Mouse (Mus musculus): Measurements from ENCODE around the gene Helq. TPM values are rescaled to one million over a fixed set of nuclear protein-coding genes. Genes with fewer than 3 reads are reported as not detected.
A peak's percentile ranks its signal among the peaks of the same experiment; 100 is the strongest.

Helq gene
- polyA plus RNA-seq, 1 experiment from 2014 or later, result 13.1 TPM

- H3K36me3 ChIP-seq (ENCODE audit: control insufficient read depth, insufficient read depth, low read length), result no peaks in the 10 kb centered on the region
- H3K9ac ChIP-seq (ENCODE audit: low read depth, low read length), result no peak overlapping the region
- H3K27ac ChIP-seq (ENCODE audit: low read depth, low read length), result peak overlapping the region; percentile 47; the same call in 1 of the 2 replicates
- peaks cover 3% of the 10 kb centered on the region; the same call in 1 of the 2 replicates for H3K4me1 ChIP-seq (ENCODE audit: control insufficient read depth, insufficient read depth, low read length)
- H3K4me2 ChIP-seq, result no peak overlapping the region
- no peaks in the 10 kb centered on the region for H3K9me3 ChIP-seq (replicated peaks; ENCODE audit: control insufficient read depth, low read length)
- ATAC-seq (replicated peaks; ENCODE audit: insufficient number of reproducible peaks, low FRiP score, low TSS enrichment), result no peak
- H3K27me3 ChIP-seq (ENCODE audit: control insufficient read depth, insufficient read depth, low read length), result no peaks in the 10 kb centered on the region
- 37% methylated on average over 9 of the region's 9 CpGs for WGBS (ENCODE audit: insufficient replicate concordance)
- no peak overlapping the region for H3K4me3 ChIP-seq (ENCODE audit: low read depth, low read length)
Measured at GRCm38 (mm10) chr5:100835862-100836538, 37.6 kb upstream of the Helq start.

DNA sequence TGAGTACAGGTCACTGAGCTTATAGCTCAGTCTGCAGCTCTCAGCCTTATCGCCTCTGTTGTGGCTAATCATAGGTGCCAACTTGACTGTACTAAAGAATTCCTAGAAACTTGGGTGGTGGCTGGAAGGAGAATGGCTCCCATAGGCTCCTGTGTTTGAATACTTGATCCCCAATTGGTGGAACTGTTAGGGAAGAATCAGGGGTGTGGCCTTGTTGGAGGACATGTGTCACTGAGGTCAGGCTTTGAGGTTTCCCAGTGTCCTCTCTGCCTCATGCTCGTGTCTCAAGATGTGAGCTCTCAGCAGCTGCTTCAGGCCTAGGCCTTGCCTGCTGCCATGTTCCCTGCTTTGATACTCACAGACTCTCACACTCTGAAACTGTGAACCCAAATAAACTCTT lies 35.4 kb upstream of the Helq start:
- Histone ChIP-seq H3K27me3 (ENCODE audit: control insufficient read depth, insufficient read depth, low read length) (no peaks in the 10 kb centered on the region), H3K27ac (ENCODE audit: low read depth, low read length) (no peak overlapping the region), H3K9me3 (replicated peaks; ENCODE audit: control insufficient read depth, low read length) (no peaks in the 10 kb centered on the region), H3K9ac (ENCODE audit: low read depth, low read length) (no peak overlapping the region), H3K4me2 (no peak overlapping the region), H3K4me1 (ENCODE audit: control insufficient read depth, insufficient read depth, low read length) (peaks cover 3% of the 10 kb centered on the region; the same call in 1 of the 2 replicates), H3K36me3 (ENCODE audit: control insufficient read depth, insufficient read depth, low read length) (no peaks in the 10 kb centered on the region), H3K4me3 (ENCODE audit: low read depth, low read length) (no peak overlapping the region)
- no peak for ATAC-seq (replicated peaks; ENCODE audit: insufficient number of reproducible peaks, low FRiP score, low TSS enrichment)
- 80% methylated on average over 2 of the region's 2 CpGs for WGBS (ENCODE audit: insufficient replicate concordance)

GRCm38 (mm10) chr5:100832680-100833079 lies 34.3 kb upstream of the Helq start:
- no peak for ATAC-seq (replicated peaks; ENCODE audit: insufficient number of reproducible peaks, low FRiP score, low TSS enrichment)
- Histone ChIP-seq H3K36me3 (ENCODE audit: control insufficient read depth, insufficient read depth, low read length) (no peaks in the 10 kb centered on the region), H3K27ac (ENCODE audit: low read depth, low read length) (no peak overlapping the region), H3K4me3 (ENCODE audit: low read depth, low read length) (no peak overlapping the region), H3K4me1 (ENCODE audit: control insufficient read depth, insufficient read depth, low read length) (peaks cover 3% of the 10 kb centered on the region; the same call in 1 of the 2 replicates), H3K27me3 (ENCODE audit: control insufficient read depth, insufficient read depth, low read length) (no peaks in the 10 kb centered on the region), H3K9me3 (replicated peaks; ENCODE audit: control insufficient read depth, low read length) (no peaks in the 10 kb centered on the region), H3K4me2 (no peak overlapping the region), H3K9ac (ENCODE audit: low read depth, low read length) (no peak overlapping the region)
- WGBS (ENCODE audit: insufficient replicate concordance), result 69% methylated on average over 3 of the region's 3 CpGs

DNA sequence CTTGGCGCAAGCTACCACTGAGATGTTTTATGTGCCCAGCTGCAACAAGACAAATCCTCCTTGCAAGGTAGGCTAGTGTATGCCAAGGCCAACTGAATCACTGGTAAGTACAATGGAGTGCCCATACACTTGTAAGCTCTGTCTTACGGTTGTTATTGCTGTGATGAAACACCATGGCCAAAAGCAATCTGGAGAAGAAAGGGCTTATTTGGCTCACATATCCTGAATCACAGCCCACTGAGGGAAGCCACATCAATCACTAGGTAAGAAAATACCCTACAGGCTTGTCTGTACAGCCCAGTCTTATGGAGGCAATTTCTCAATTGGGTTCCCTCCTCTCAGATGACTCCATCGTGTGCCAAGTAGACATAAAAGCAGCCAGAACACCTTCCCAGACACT lies 30.3 kb upstream of the Helq start:
- ATAC-seq (replicated peaks; ENCODE audit: insufficient number of reproducible peaks, low FRiP score, low TSS enrichment), result no peak
- 79% methylated on average over 3 of the region's 3 CpGs for WGBS (ENCODE audit: insufficient replicate concordance)
- H3K36me3 ChIP-seq (ENCODE audit: control insufficient read depth, insufficient read depth, low read length), result no peaks in the 10 kb centered on the region

GRCm38 (mm10) chr5:100826531-100826930 lies 28.1 kb upstream of the Helq start:
- no peak for ATAC-seq (replicated peaks; ENCODE audit: insufficient number of reproducible peaks, low FRiP score, low TSS enrichment)
- Histone ChIP-seq H3K4me3 (ENCODE audit: low read depth, low read length) (no peak overlapping the region), H3K4me1 (ENCODE audit: control insufficient read depth, insufficient read depth, low read length) (no peaks in the 10 kb centered on the region), H3K36me3 (ENCODE audit: control insufficient read depth, insufficient read depth, low read length) (no peaks in the 10 kb centered on the region), H3K9me3 (replicated peaks; ENCODE audit: control insufficient read depth, low read length) (no peaks in the 10 kb centered on the region), H3K27ac (ENCODE audit: low read depth, low read length) (no peak overlapping the region), H3K4me2 (no peak overlapping the region), H3K27me3 (ENCODE audit: control insufficient read depth, insufficient read depth, low read length) (no peaks in the 10 kb centered on the region), H3K9ac (ENCODE audit: low read depth, low read length) (no peak overlapping the region)
- WGBS (ENCODE audit: insufficient replicate concordance), result 69% methylated on average over 7 of the region's 7 CpGs

More for the DNA sequence above, 30.3 kb upstream of the Helq start:
- no peak overlapping the region for H3K4me3 ChIP-seq (ENCODE audit: low read depth, low read length)
- H3K4me1 ChIP-seq (ENCODE audit: control insufficient read depth, insufficient read depth, low read length), result no peaks in the 10 kb centered on the region
- no peaks in the 10 kb centered on the region for H3K9me3 ChIP-seq (replicated peaks; ENCODE audit: control insufficient read depth, low read length)
- H3K4me2 ChIP-seq, result no peak overlapping the region
- H3K27me3 ChIP-seq (ENCODE audit: control insufficient read depth, insufficient read depth, low read length), result no peaks in the 10 kb centered on the region
- no peak overlapping the region for H3K27ac ChIP-seq (ENCODE audit: low read depth, low read length)
- no peak overlapping the region for H3K9ac ChIP-seq (ENCODE audit: low read depth, low read length)

DNA sequence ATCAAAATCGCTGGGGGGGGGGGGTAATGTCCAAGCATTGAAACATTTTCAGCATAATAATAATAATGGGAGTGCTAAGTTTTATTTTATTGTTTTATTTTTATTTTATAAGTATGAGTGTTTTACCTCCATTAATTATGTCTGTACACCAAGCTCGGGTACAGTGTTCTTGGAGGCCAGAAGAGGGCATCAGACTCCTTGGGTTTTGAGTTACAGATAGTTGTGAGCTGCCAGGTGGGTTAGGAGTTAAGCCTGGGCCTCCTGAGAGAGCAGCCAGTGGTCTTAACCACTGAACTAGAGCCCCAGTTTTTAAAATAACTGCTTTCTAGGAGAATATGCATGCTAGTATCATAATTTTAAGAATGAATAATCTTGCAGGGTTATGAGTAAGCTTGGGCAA lies 27.6 kb upstream of the Helq start:
- H3K9me3 ChIP-seq (replicated peaks; ENCODE audit: control insufficient read depth, low read length), result no peaks in the 10 kb centered on the region
- H3K36me3 ChIP-seq (ENCODE audit: control insufficient read depth, insufficient read depth, low read length), result no peaks in the 10 kb centered on the region
- no peak for ATAC-seq (replicated peaks; ENCODE audit: insufficient number of reproducible peaks, low FRiP score, low TSS enrichment)
- no peaks in the 10 kb centered on the region for H3K4me1 ChIP-seq (ENCODE audit: control insufficient read depth, insufficient read depth, low read length)
- no peak overlapping the region for H3K27ac ChIP-seq (ENCODE audit: low read depth, low read length)
- H3K9ac ChIP-seq (ENCODE audit: low read depth, low read length), result no peak overlapping the region
- H3K27me3 ChIP-seq (ENCODE audit: control insufficient read depth, insufficient read depth, low read length), result no peaks in the 10 kb centered on the region
- no peak overlapping the region for H3K4me2 ChIP-seq
- H3K4me3 ChIP-seq (ENCODE audit: low read depth, low read length), result no peak overlapping the region
- WGBS (ENCODE audit: insufficient replicate concordance), result 21% methylated on average over 2 of the region's 2 CpGs

DNA sequence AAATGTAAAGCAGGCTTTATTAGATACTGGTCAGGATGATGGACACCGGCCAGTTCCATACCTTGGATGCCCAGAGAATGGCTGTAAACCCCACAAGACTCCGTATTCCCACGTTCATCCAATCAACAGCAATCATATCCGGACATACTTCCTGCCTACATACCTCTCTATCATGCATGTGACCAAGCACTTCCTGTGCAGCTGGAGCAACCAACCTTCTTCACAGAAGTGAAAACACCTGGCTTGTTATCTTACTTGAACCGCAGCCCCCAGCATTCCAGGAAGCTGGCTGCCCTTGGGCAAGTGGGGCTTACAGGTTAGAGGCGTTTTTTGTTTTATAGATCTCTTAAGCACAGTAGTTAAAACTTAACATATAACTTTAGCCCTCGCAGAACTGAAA lies 24.4 kb upstream of the Helq start:
- H3K27me3 ChIP-seq (ENCODE audit: control insufficient read depth, insufficient read depth, low read length), result no peaks in the 10 kb centered on the region
- no peaks in the 10 kb centered on the region for H3K36me3 ChIP-seq (ENCODE audit: control insufficient read depth, insufficient read depth, low read length)
- no peaks in the 10 kb centered on the region for H3K9me3 ChIP-seq (replicated peaks; ENCODE audit: control insufficient read depth, low read length)
- ATAC-seq (replicated peaks; ENCODE audit: insufficient number of reproducible peaks, low FRiP score, low TSS enrichment), result no peak
- 0 out of 2 replicates have a peak, but pooled peaks cover 3% of the 10 kb centered on the region for H3K4me1 ChIP-seq (ENCODE audit: control insufficient read depth, insufficient read depth, low read length)
- no peak overlapping the region for H3K4me2 ChIP-seq
- 78% methylated on average over 7 of the region's 7 CpGs for WGBS (ENCODE audit: insufficient replicate concordance)
- H3K4me3 ChIP-seq (ENCODE audit: low read depth, low read length), result no peak overlapping the region
- H3K27ac ChIP-seq (ENCODE audit: low read depth, low read length), result no peak overlapping the region
- H3K9ac ChIP-seq (ENCODE audit: low read depth, low read length), result no peak overlapping the region

GRCm38 (mm10) chr5:100821375-100821774 lies 23.0 kb upstream of the Helq start:
- peak overlapping the region; percentile 93 for H3K4me2 ChIP-seq
- no peak overlapping the region for H3K9ac ChIP-seq (ENCODE audit: low read depth, low read length)
- no peaks in the 10 kb centered on the region for H3K36me3 ChIP-seq (ENCODE audit: control insufficient read depth, insufficient read depth, low read length)
- ATAC-seq (replicated peaks; ENCODE audit: insufficient number of reproducible peaks, low FRiP score, low TSS enrichment), result no peak
- no peak overlapping the region for H3K27ac ChIP-seq (ENCODE audit: low read depth, low read length)
- H3K4me1 ChIP-seq (ENCODE audit: control insufficient read depth, insufficient read depth, low read length), result 0 out of 2 replicates have a peak, but pooled peaks cover 3% of the 10 kb centered on the region
- no peak overlapping the region for H3K4me3 ChIP-seq (ENCODE audit: low read depth, low read length)
- no peaks in the 10 kb centered on the region for H3K9me3 ChIP-seq (replicated peaks; ENCODE audit: control insufficient read depth, low read length)
- WGBS (ENCODE audit: insufficient replicate concordance), result 79% methylated on average over 8 of the region's 8 CpGs
- no peaks in the 10 kb centered on the region for H3K27me3 ChIP-seq (ENCODE audit: control insufficient read depth, insufficient read depth, low read length)

Measured in heart, embryonic 11.5 days (tissue).